Mouse (Mus musculus): ENCODE measurements around the gene Fam81b. TPM values are rescaled to one million over a fixed set of nuclear protein-coding genes. Genes with fewer than 3 reads are reported as not detected.
"Not testable (repeated sequence)": the region's sequence is repeated elsewhere in the genome, so short reads cannot be mapped to it uniquely, and the experiment has no call there.

Fam81b gene
- total RNA-seq (2012; rRNA removed), result not detected in 2 replicates
- not detected in 2 replicates for total RNA-seq (2014; rRNA removed)
- not detected in 2 replicates for polyA plus RNA-seq (2012; ENCODE audit: insufficient read length, low read depth)

DNA sequence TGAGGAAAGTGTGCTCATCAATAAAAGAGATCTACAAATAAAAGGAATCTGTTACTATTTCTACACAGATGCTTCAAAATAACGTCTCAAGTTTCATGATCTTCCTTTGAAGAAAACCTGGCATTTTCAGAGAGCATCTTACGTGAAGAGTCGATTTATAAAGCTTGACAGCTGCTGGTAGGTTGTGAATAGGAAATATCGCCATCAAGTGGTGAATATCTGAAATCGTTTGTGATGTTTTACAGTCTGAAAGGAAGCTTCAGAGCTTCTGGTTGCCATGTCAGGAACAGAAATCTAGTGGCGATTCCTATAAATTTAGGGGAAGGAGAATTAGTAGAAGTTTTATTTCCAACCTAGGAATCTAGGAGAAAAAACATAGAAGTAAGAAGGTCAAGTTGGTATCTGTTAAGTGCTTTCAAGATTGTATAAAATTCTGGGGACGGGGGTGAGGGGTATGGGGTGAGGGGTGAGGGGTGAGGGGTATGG is at the start of gene Fam81b:
Gene Fam81b, minus strand, starts transcription at position 436 of the 486 bp plus-strand sequence.
- Histone ChIP-seq H3K36me3 (replicated peaks in 1 of 2; ENCODE audit: control insufficient read depth in 1 of 2, insufficient read depth in 1 of 2, low read length in 1 of 2) (no peaks in the 10 kb centered on the region), H3K4me2 (ENCODE audit: insufficient read depth, low read depth, poor library complexity, severe bottlenecking) (no peak within 1 kb of the TSS), H3K27ac (ENCODE audit: insufficient read depth, low read depth) (no peak within 1 kb of the TSS), H3K4me1 (ENCODE audit: control insufficient read depth in 1 of 2, insufficient read depth in 2 of 2) (peaks cover 0 to 10% of the 10 kb centered on the region in 2 experiments; a peak in 3 of 4 replicates), H3K27me3 (replicated peaks) (no peaks in the 10 kb centered on the region), H3K9ac (ENCODE audit: insufficient read depth, low read depth) (no peak within 1 kb of the TSS), H3K4me3 (replicated peaks in 1 of 3; ENCODE audit: low read depth in 2 of 3, low read length in 2 of 3, poor library complexity in 1 of 3) (no peak within 1 kb of the TSS), H3K9me3 (replicated peaks; ENCODE audit: low read length) (no peaks in the 10 kb centered on the region), H3K79me2 (replicated peaks; ENCODE audit: control insufficient read depth, extremely low read depth, insufficient read depth, poor library complexity, severe bottlenecking) (no peaks in the 10 kb centered on the region)
- in situ Hi-C loops (cut with MboI; ENCODE audit: low pct_ligation_motif_present, low pct_unique_long_range_greater_than_20kb, low sequenced_read_pairs) (loop anchor here (10.0 to 25.0 kb wide), 2 partner anchors 90 to 383 kb away; no protein-coding TSS in a partner anchor), dilution Hi-C loops (cut with MboI; ENCODE audit: extremely low pct_ligation_motif_present, extremely low pct_unique_long_range_greater_than_20kb, low sequenced_read_pairs) (no loop called here)
- TF ChIP-seq ZC3H11A (IDR thresholded peaks at IDR 0.05; ENCODE audit: low read depth, low read length), result peak; percentile 84
- no peak; the same call in 1 of the 2 replicates for TF ChIP-seq IRF4 (IDR thresholded peaks at IDR 0.05; ENCODE audit: low read depth, low read length)
- TF ChIP-seq SMC3 (IDR thresholded peaks at IDR 0.05; ENCODE audit: low read depth, low read length), result peak; percentile 94
- peak; percentile 31 to 88; a peak in 3 of 4 replicates for TF ChIP-seq CTCF (conservative IDR thresholded peaks at IDR 0.05 in 1 of 2, IDR thresholded peaks at IDR 0.05 in 1 of 2; ENCODE audit: low read depth in 2 of 2, low read length in 2 of 2)
- TF ChIP-seq POLR2A (IDR thresholded peaks at IDR 0.05; ENCODE audit: low read depth, low read length), result no peak
- no peak for TF ChIP-seq SIN3A (IDR thresholded peaks at IDR 0.05; ENCODE audit: low read length)
- no peak for TF ChIP-seq NELFE (IDR thresholded peaks at IDR 0.05; ENCODE audit: low read depth, low read length)
- TF ChIP-seq RAD21 (IDR thresholded peaks at IDR 0.05; ENCODE audit: low read depth, low read length), result peak; percentile 92
- peak; percentile 71 for DNase-seq (ENCODE audit: extremely low read depth)

DNA sequence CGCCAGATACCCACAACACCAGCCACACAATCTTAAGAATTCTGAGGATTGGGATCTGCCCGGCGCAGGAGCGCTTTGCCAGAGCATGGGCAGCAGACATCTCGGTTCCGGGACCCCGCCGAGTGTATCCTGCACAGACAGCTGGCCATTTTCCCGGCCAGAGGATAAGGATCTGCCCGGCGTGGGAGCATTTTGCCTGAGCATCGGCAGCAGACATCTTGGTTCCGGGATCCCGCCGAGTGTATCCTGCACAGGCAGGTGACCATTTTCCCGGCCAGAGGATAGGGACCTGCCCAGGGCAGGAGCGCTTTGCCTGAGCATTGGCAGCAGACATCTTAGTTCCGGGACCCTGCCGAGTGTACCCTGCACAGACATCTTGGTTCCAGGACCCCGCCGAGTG is 41.1 kb upstream of the Fam81b start:
- in situ Hi-C loops (cut with MboI; ENCODE audit: low pct_ligation_motif_present, low pct_unique_long_range_greater_than_20kb, low sequenced_read_pairs); H3K4me2 ChIP-seq (ENCODE audit: insufficient read depth, low read depth, poor library complexity, severe bottlenecking): not testable (repeated sequence)

DNA sequence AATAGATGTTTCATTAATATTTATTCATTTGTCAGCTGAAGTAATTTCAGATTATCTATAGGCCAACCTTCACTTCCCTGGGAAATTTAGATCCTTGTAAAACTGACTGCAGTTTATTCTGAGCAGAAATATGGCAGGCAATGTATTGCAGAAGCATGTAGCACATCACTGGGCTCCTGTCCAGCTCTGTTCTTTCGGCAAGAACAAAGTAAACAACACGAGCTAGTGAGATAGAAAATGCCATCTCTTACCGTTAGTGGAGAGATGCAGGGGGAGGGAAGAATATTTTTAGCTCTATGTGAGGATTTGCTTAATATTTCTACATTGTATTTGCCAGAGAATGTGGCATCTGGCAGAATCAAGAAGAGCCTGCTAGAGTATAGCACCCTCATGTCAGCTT is 13.8 kb upstream of the Fam81b start:
- Histone ChIP-seq H3K9me3 (replicated peaks; ENCODE audit: low read length) (no peaks in the 10 kb centered on the region), H3K4me1 (ENCODE audit: control insufficient read depth in 1 of 2, insufficient read depth in 2 of 2) (no peaks in the 10 kb centered on the region), H3K27ac (ENCODE audit: insufficient read depth, low read depth) (no peak overlapping the region), H3K27me3 (replicated peaks) (no peaks in the 10 kb centered on the region), H3K4me3 (replicated peaks in 1 of 3; ENCODE audit: low read depth in 2 of 3, low read length in 2 of 3, poor library complexity in 1 of 3) (no peak overlapping the region), H3K4me2 (ENCODE audit: insufficient read depth, low read depth, poor library complexity, severe bottlenecking) (no peak overlapping the region), H3K9ac (ENCODE audit: insufficient read depth, low read depth) (no peak overlapping the region), H3K36me3 (replicated peaks in 1 of 2; ENCODE audit: control insufficient read depth in 1 of 2, insufficient read depth in 1 of 2, low read length in 1 of 2) (no peaks in the 10 kb centered on the region), H3K79me2 (replicated peaks; ENCODE audit: control insufficient read depth, extremely low read depth, insufficient read depth, poor library complexity, severe bottlenecking) (no peaks in the 10 kb centered on the region)
- no peak for DNase-seq (ENCODE audit: extremely low read depth)
- dilution Hi-C loops (cut with MboI; ENCODE audit: extremely low pct_ligation_motif_present, extremely low pct_unique_long_range_greater_than_20kb, low sequenced_read_pairs) (no loop called here), in situ Hi-C loops (cut with MboI; ENCODE audit: low pct_ligation_motif_present, low pct_unique_long_range_greater_than_20kb, low sequenced_read_pairs) (loop anchor here (25.0 kb wide), 1 partner anchor 369 kb away; no protein-coding TSS in a partner anchor)
- TF ChIP-seq CHD2 (IDR thresholded peaks at IDR 0.05; ENCODE audit: low read length) (no peak), ETS1 (conservative IDR thresholded peaks at IDR 0.05; ENCODE audit: low read depth, low read length) (no peak), MAFK (IDR thresholded peaks at IDR 0.05; ENCODE audit: insufficient replicate concordance, low read length) (no peak), GABPA (IDR thresholded peaks at IDR 0.05; ENCODE audit: insufficient replicate concordance, low read depth, low read length) (no peak)

More for the DNA sequence above, 41.1 kb upstream of the Fam81b start:
- H3K4me3 ChIP-seq (replicated peaks in 1 of 3; ENCODE audit: low read depth in 2 of 3, low read length in 2 of 3, poor library complexity in 1 of 3); H3K9me3 ChIP-seq (replicated peaks; ENCODE audit: low read length); H3K27ac ChIP-seq (ENCODE audit: insufficient read depth, low read depth); H3K4me1 ChIP-seq (ENCODE audit: control insufficient read depth in 1 of 2, insufficient read depth in 2 of 2); DNase-seq (ENCODE audit: extremely low read depth); H3K36me3 ChIP-seq (replicated peaks in 1 of 2; ENCODE audit: control insufficient read depth in 1 of 2, insufficient read depth in 1 of 2, low read length in 1 of 2); H3K9ac ChIP-seq (ENCODE audit: insufficient read depth, low read depth); H3K79me2 ChIP-seq (replicated peaks; ENCODE audit: control insufficient read depth, extremely low read depth, insufficient read depth, poor library complexity, severe bottlenecking); H3K27me3 ChIP-seq (replicated peaks); dilution Hi-C loops (cut with MboI; ENCODE audit: extremely low pct_ligation_motif_present, extremely low pct_unique_long_range_greater_than_20kb, low sequenced_read_pairs): not testable (repeated sequence)

All from CH12.LX (cell line).